Mouse (Mus musculus): ENCODE measurements around the gene Speer3.
"Not testable (repeated sequence)": the region's sequence is repeated elsewhere in the genome, so short reads cannot be mapped to it uniquely, and the experiment has no call there.

Gene Speer3

DNA sequence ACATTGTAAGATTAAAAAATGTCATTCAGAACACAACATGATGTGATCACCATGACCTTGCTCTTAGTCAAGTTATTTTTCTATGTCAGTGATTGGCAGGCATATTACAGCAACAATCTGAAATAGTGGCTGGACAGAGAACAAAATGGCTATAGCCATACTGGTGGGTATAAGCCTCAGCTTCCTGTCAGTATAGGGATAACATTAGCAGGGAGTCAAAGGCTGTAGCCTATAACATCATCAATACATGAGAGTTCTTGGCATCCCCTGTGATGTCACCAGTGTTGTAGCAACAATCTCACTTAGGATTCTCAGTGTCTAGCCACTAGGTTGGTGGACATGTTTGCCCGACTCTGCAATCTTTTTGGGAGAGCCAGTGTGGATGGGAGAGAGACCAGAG is at the start of gene Speer3:
Gene Speer3, plus strand, starts transcription at position 301 of the 400 bp plus-strand sequence.
- DNase-seq (ENCODE audit: low read depth in 1 of 2, low spot score in 2 of 2), result no peak

DNA sequence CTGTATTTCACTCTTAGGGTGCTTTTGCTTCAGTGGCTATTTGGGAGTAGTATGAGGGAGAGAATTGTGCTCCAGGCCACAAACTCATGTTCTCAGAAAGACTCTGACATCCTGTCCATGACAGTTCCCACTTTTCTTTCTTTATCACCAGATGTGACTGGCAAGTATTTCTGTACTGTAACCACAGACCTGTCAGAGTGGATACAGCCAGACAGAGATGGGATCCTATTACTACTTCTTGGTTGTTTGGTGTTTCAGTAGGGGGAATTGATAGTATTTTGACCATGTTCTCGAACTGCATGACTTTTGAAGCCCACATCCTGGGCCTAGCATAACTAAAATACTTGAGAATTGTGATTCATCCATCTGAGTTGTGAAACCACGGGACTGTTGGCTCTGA is 19.1 kb downstream of the Speer3 start:
- not testable (repeated sequence) for DNase-seq (ENCODE audit: low read depth in 1 of 2, low spot score in 2 of 2)

DNA sequence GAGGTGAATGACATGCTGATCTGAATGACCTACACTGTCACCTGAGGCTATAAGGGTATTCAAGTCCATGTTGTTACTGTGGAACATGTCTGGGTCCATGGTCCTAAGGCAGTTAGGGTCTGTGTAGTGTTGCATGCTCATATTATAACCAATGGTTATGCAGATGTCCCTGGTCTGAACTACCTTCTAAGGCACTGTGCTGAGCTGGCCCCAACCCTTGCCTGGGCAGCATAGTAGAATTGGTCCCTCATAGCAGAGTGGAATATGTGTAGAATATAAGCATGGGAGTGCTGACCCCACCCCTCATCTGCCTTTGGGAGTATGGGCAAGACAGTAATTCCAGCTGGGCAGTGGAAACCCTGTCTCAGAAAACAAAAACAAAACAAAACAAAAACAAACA is 33.7 kb downstream of the Speer3 start:
- DNase-seq (ENCODE audit: low read depth in 1 of 2, low spot score in 2 of 2), result no peak

DNA sequence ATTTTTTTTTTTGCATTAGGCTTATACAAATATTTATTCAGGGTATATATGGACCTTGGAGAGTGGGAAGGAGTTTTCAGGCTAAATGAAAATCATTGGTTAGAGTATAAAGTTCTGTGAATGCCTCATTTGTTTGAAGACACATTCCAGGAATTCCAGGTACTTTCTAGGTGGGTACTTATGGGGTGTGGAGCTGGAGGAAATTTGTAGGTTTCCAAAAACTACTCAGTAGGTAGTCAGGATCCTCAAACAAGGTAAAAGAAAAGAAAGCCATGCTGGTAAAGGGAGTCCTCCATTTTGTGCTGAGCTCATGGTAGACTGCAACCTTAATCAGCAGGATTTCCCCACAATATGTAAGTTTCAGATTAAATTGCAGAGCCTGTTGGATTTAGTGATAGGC is 35.3 kb downstream of the Speer3 start:
- no peak for DNase-seq (ENCODE audit: low read depth in 1 of 2, low spot score in 2 of 2)

DNA sequence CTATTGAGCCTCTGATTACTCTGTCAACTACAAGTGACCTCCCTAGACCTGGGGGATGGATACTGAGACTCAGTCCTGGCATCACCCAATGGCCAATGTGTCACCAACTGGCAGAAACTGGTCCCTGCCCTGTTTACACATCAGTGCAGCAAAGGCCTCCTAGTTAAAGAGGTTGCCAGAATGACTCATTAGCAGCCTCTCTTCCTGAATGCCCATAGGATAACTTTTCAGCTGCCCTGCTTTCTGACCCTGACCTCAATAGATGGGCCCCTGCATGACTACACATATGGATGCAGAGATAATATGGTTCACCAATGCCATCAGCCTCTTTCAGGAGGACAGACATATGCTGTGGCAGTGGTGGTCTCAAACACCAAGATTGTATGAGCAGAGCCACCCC is 52.9 kb downstream of the Speer3 start:
- DNase-seq (ENCODE audit: low read depth in 1 of 2, low spot score in 2 of 2), result no peak

All from monocyte, adult 2 months (primary cell).